Mouse (Mus musculus) Muller cell, postnatal 12 days (primary cell): Measurements from ENCODE around the gene Cnga4.
"Not testable (repeated sequence)": the region's sequence is repeated elsewhere in the genome, so short reads cannot be mapped to it uniquely, and the experiment has no call there.

Source experiments
- DNase-seq: peaks from one replicate; pipeline ENCODE4 v3.0.0-alpha.2; 2015; ENCODE audit errors: inconsistent ontology term

Cnga4 gene

DNA sequence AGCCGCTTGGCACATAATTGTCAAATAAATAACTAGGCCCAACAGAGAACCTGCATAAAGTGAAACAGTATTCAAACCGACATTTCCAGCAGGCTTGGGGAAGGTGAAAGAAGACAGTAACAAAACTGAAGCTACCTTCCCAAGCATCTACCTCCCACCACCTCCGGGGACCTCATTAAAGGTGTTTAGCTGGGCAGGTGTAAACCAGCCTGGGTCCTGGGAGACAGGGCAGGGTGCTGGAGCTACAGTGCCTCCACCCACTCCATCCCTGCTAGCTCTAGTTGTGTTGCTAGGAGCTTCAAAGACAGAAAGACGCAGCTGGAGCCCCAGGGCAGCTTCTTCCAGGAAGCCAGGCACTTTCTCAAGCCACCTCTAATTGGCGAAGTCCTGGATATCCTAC is at the start of gene Cnga4:
Cnga4 (plus strand) TSS at position 301 of the 400 bp plus-strand sequence.
- DNase-seq, result no peak

DNA sequence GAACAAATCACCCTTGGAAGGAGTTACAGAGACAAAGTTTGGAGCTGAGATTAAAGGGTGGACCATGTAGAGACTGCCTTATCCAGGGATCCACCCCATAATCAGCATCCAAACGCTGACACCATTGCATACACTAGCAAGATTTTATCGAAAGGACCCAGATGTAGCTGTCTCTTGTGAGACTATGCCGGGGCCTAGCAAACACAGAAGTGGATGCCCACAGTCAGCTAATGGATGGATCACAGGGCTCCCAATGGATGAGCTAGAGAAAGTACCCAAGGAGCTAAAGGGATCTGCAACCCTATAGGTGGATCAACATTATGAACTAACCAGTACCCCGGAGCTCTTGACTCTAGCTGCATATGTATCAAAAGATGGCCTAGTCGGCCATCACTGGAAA is 48.3 kb upstream of the Cnga4 start:
- not testable (repeated sequence) for DNase-seq

DNA sequence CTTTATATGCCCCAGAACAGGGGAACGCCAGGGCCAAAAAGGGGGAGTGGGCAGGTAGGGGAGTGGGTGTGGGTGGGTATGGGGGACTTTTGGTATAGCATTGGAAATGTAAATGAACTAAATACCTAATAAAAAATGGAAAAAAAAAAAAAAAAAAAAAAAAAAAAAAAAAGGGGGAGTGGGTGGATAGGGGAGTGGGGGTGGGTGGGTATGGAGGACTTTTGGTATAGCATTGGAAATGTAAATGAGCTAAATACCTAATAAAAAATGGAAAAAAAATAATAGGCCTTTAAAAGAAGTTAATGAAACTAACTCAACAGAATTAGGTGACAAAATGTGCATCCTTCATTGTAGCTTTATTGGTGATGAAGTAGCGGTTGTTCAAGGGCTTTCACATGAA is 47.9 kb upstream of the Cnga4 start:
- not testable (repeated sequence) for DNase-seq

DNA sequence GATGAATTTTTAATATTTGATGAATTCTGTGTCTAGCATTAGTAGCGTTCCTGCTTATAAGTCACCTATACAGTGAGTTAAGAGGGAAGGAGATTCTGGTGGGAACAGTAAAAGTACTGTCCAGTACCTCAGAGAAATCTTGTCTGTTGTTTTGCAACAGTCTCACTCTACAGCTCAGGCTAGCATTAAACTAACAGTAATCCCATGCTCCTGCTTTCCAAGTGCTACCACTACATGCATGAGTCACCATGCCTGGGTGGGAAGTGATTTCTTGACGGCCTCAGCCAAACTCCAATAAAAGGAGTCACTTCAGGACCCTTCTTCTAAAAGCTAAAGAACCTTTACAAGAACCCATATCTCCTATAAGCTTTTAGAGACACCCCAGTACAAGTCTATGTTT is 42.7 kb upstream of the Cnga4 start:
- no peak for DNase-seq

DNA sequence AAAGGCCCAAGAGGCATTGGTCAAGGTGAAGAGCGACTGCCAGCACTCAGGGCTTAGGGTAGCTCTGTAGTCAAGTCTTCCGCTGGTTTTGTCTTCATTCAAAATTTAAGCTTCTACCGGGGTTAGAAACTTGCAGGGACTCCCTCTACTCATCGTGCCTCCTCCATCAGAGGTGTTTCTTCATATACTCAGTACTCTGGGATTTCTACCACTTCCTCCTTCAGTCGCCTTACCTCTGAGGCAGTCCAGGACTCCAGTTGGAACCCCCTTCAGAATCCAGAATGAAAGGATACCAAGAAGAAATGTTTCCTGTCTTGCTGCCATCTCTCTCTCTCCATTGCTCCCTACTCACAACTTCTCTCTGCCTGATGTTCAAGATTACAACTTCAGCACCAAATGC is 37.1 kb upstream of the Cnga4 start:
- DNase-seq, result no peak

DNA sequence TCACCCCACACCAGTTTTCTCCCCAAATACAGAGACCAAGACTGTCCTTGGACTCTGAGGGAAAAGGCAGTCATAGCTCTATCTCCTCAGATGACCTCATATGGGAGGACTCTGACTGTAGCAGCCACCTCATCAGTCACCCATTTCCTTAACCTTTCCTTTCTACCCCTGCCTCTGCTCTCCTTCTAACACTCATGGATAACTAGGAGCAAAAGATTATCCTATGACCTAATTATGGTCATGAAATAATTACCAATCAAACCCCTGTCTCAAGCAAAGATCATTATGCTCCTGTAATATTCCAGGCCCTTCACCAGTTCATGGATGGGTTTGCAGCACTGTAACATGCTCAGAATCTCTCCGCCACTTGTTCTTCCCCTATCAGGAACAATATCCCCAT is 36.4 kb upstream of the Cnga4 start, which contains the start of gene Olfr692:
Olfr692 (plus strand) TSS at position 301 of the 400 bp plus-strand sequence.
- no peak for DNase-seq

DNA sequence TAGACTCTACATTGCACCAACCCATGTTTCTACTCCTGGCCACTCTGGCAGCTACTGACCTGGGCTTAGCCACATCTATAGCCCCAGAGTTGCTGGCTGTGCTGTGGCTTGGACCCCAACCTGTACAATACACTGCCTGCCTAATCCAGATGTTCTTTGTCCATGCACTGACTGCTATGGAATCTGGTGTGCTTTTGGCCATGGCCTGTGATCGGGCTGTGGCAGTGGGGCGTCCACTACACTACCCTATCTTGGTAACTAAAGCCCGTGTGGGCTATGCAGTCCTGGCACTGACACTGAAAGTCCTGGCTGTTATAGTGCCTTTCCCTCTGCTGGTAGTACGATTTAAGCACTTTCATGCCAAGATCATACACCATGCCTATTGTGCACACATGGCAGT is 35.8 kb upstream of the Cnga4 start:
- DNase-seq, result no peak

DNA sequence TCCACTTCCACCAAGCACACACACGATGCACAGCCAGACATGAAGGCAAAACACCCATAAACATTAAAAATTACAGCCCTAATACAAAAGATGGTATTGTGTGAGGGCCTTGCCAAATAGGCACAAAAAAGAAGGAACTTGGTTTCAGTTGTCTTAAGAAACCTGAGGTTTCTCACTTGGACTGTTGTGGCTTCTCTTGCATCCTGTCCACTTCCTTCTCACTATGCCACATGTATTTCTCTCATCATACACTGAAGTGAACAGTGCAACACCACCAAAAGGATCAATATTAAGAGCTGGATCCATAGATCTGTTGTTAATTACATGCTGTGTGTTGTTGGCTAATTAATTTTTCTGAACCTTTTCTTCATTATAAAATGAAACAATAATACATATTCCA is 31.5 kb upstream of the Cnga4 start:
- no peak for DNase-seq

DNA sequence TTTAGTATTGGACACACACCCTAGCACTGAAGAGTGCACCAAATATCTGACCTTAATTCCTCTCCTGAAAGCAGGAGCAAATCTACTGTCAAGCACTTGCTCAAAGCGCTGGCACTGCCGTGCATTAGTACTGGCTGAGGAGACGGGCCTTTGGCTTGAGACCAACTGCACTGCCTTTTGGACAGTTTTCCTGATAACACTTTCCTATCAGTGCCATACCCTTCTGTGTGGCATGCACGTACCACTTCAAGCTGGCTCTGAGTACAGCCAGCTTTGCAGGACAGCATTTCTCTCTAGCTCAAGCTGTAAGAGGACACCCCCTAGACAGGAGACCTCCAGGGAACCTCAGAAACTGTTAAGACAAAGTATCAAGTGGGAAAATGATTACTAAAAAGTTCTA is 30.9 kb upstream of the Cnga4 start:
- no peak for DNase-seq

DNA sequence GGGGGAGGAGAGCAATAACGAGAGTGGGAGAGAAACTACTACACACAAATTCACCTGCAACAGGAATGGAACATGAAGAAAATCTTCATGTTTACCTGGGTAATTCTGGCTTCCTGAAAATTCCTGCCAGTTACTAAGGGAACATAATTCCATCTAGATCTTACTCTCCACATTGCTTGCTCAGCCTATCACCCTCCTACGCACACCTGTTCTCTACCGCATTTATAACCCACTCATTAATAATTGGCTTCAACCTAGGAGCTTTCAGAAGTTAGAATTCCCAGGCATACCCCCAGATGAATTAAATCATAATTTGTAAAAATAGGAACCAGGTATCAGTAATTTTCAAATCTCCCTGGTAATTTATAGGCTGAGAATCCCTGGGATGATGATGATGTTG is 30.4 kb upstream of the Cnga4 start:
- DNase-seq, result no peak

DNA sequence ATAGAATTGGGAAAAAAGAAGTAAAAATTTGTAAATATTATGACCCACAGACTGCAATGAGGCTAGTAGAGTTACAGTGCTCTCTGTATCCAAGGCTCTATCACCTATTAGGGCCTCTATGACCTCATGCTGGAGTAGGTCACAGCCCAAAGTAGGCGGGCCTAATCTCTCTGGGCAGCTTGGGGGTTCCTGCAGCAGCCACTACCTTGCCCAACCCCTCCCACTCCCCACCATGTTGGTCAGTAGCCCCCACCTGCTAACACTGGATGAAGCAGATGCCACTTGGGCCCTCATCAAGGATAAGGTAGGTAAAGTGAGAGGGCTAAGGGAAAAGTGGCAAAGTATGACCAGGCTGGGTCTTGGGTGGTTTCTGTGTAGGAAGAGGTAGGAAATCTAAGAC is 29.5 kb upstream of the Cnga4 start, which contains the start of gene Gm5901:
Gm5901 (plus strand) TSS at position 173 of the 400 bp plus-strand sequence.
- no peak for DNase-seq

DNA sequence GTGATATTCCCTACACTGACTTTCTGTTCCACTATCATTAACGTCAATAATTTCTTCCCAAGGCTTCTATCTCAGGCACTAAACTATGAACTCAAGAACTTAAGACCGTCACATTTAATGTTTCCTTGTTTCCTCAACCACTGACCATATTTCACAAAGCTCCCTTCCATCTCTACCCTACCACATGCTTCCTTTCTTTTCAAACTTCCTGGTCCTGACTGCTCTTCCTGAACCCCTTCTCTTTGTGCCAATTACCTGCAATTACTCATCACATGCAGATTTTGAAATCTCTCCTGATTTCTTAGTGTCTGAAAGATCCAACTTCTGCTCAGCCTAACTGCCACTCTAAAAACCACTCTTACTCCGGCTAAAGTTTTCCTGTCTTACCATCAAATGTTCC is 24.0 kb upstream of the Cnga4 start:
- no peak for DNase-seq

DNA sequence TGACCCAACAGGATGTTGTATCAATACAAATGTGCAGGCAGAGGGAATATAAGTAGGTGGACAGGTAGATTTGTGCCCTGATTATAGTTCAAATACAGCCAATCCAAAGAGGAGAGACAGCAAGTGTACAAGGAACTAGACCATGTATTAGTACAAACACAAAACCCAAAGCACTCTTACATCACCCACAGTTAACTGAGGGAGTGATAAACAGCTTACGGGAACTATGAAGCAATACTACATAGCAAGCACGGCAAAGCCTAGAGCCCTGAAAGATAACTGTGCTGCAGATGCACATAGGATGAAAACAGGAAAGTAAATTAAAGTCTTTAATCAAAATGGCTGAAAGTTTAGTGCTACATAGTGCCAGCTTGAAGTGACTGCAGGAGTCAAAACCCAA is 16.7 kb upstream of the Cnga4 start:
- no peak for DNase-seq

DNA sequence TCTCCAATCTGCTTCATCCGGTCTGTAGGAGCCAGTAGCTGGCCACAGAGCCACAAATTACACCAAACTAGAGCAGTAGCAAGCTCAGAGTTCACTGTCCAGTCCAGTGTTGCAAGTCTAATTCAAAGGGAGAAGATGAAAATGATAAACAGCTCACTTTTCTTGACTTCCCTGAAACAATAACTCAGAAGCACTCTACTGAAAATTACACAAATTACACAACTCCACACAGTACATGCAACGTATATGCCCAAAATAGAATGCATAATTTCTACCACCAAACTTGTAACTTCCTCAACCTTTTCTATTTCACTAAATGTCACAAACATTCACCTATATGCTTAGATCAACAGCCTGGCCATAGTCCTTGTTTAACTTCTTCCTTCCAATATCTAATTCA is 14.1 kb upstream of the Cnga4 start:
- DNase-seq, result no peak

DNA sequence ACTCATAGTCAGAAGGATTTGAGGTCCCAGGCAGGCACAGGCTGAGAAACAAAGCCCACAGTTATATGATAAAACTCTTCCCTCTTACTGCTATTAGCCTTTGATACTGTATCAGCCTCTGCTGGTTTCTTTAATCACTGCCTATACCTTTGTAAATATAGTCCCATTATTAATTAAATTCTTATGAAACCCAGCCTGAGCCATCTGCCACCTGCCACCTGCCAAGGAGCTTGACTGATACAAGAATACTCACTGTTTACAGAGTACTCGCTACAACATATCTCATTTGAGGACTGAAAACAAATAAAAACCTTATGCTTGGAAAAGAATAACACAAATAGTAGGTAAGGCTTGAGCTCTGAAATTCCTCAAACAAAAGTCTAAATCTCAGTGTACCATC is 9.8 kb upstream of the Cnga4 start:
- DNase-seq, result no peak

DNA sequence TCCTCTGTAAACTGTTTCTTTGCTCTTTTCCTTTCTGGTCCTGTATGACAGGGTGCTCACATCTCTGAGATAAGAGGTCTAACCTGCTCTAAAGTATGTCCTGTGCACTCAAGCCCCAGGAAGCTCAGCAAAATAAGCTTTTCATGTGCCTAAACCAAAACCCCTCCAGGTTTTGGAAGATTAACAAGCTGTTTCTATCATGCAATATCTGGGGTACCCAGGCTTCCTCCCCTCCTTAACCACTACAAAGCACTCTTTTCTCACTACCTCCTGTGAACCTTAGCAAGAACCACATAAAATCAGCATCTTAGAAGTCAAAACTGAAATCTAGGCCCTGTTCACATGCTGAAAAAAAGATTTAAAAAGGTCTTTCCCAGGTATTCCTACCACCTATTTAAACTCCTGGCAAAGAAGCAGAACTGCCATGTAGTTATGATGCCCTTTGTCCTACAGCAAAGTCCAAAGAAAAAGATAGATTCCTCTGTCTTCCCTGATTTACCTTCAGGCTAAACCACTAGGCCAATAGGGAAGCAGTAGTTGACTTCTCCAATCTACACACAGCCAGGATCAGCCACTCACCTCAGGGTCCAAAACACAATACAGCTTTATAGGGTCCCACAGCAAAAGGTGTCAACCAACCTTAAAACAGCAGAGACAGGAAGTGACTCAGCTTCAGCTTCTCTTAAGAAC is 9.1 kb upstream of the Cnga4 start:
- DNase-seq, result no peak

DNA sequence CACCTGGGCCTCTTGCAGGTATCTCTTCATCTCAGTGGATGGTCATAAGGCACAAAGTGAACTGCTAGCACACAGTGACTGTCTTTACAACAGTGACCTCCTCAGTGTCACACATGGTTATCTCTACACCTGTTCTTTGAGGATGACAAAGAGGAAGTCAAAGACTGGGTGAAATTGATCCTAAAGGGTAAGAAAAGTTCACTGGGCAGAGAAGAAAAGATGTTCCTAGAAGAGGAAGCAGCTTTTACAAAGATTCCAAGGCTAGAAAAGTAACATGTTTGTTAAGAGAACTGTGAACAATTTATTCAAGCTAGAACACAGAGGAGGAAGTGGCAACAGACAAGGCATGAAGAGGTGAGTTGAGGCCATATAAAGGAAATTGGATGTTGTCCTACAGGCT is 8.2 kb upstream of the Cnga4 start:
- DNase-seq, result no peak

DNA sequence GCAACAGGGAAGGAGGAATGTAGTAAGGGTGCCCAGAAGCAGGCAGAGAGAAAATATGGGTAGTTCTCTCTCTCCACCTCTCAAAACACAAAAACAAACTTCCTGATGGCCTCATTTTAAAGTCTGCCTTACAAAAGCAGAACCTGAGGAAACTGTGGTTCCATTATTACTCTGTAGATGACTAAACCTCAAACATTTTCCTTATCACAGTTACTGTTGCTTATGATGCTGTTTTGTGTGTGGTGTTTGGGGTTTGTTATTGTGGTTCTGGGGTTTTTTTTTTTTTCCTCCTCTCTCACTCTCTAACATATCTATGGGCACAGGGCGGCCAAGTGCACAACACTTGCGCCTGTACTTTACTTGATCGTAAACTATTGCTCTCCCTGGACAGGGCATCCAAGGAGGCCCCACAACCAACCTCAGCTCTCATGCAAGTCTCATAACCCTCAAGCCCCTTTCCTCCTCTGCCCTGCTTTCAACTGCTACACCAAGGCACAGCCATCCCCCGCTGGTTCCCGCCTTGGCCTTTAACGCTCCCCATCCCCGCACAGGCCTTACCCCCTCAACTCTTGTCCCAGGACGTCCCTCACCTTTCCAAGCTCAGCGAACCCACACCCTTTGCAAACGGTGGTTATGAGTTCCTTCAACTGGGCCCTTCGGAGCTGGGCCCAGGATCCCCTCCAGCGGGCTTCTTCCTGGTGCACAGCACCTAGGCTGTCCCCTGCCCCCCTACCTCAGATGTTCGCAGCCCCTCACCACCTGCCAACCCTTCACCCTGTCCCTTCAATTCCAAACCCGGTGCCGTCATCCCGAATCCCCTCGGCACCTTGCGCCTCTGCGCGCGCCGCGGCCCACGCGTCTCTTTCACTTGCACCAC is 5.1 kb upstream of the Cnga4 start:
- DNase-seq, result peak; percentile 25

DNA sequence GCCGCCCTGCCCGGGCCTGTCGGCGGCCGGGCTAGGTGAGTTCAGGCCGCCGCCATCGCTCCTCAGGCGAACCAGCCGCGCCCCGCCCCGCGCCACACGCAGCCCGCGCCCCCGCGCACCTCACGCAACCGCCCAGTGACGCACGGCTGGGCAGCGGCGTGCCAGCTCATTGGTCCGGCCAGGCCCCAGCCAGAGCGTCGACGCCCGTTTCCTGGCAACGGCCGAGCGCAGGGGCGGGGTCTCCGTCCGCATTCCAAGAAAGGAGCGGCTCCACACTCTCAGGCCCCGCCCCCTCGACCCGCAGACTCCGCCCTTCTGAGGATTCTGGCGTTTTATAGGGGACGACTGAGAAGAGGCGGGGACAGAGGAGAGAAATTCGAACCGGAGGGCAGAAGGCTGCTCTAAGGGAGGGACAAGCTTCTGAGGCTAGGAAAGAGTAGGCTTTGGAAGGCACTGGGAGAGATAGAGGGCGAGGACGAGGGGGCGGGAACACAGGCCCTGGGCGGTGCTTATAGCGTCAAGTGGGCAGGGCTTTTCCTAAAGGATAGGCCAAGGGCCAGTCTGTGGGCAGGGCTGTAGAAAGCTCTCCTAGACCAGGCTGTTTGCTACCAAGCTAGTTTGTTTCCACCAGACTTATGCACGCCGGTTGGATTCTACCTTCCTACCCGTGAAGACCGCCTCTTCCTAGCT is 4.3 kb upstream of the Cnga4 start, which contains the start of gene Fam160a2:
Fam160a2 (minus strand) TSS at position 120 of the 690 bp plus-strand sequence.
- DNase-seq, result peak; percentile 100

DNA sequence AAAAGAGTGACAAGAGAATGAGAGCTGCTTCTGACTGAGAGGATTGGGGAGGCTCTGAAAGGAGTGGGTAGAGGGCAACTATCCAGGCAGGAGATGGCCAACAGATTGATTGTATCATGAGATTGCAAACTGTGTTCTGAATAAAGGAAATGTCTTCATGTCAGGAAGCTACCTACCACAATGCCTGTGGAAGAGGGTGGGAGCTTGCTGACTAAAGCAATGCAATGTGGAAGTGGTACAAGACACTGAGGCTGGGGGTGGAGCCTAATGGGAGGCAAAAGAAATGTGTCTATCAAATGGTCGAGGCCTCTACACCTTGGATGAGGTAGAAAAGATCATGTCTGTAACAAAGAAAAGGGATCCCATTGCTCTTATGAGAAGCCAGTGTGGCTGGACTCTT is 2.0 kb downstream of the Cnga4 start:
- no peak for DNase-seq

DNA sequence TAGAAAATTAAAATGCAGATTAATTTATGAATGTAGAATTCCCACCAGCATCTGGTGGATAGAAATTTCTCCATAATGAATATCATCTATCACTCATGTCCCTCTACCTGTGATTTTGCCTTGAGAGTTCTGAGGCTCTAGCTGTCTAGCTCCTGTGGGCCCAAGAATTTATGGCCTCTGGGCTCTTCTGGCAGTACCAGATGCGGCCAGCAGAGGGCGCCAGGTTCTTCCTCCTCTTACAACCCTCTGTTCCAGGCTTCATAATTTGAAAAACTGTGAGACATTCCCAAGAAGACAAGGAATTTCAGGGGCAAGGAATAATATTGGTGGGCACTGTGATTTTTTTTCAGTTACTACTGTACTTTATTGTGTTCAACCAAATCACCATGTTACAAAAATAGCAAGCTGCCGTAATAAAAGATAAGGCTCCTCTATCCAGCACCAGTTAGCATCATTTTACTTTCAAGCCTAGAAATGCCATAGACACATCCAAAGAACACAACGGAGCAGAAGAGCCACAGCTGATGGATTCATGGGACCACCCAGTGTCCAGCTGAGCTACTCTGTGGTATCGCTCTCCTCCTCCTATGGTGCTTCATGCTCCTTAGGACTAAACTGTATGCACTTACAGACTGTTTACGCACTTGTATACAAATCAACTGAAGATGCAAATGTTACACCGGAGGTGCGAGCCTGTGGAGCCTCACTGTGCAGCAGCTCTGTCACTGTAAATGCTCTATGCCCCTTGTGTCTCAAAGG is 7.7 kb downstream of the Cnga4 start:
- DNase-seq, result peak; percentile 33

DNA sequence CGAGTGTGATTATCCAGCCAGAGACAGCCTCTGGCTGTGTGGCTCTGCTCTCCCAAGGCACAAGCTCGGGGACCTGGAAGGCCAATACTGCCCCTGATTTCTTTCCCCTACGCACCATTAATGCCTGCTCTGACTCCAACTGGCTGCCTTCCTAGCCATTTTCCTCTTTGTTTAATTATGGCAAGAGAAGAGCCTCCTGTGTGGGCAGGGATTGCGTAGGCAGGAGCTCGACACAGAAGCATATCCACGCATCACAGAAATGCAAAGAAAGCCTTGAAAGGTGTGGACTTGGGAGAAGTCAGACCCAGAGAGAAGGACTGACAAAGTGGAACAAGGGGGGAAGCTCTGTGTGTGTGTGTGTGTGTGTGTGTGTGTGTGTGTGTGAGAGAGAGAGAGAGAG is 10.0 kb downstream of the Cnga4 start:
- no peak for DNase-seq
